Mouse (Mus musculus) adrenal gland, postnatal 10 days (tissue): ENCODE measurements at regions not wholly inside any gene's neighbourhood (a gene's known extent, or its start where the extent isn't known, plus 50 kb on each side); places are given as distances from the start of the nearest gene placed in this dataset.

ENCODE experiments used
- DNase-seq: peaks from one replicate; pipeline ENCODE4 v3.0.0; 2021; ENCODE audit warnings: mixed read lengths

DNA sequence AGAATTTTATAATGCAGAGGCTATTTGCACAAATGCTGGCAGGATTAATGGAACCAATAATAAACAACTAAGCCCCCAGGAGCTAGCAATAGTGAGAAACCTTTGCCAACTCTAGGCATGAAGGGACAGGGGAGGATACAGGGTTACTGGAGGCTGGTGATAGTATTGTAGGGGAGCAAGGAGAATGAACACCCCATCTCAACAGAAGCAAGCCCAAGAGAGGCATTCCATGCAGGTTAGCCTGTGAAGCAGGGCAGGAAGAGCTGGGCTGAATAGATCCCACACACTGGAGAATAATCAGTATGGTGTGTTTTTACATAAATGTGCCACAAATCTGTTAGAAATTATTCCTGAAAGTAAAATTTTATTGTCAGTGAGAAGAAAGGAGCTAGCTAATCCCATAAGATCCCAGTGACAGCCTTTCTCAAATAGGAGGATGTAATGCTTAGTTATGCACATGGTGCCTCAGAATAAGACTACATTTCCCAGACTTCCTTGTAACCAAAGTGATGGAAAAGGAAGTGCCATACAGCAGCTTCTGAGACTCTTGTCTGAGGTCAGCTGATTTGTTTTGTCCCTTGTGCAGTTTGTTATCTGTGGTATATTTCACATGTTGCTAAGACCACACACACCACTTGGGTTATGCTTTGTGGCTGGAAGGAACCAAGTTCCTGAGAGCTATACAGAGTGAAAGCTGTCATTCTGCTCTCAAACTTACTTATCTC is 111.1 kb downstream of the Ccdc71l start:
- no peak for DNase-seq

DNA sequence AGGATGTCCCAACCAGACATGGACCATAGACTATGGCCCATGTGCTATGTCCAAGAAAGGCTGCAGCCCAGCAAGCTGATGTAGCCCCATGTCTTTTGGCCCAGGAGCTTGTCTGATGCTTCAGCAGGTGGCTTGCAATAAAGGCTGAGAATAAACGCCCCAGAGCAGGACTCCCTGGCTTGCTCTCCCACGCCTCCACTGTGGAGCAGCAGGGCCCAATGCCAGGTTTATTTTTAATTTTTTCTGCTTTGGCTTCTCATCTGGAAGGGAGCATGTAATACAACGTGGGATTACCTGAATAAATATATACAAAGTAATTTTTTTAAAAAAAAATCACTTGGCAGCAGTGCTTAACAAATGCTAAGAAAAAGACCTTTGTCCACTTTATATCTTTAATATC is 125.7 kb downstream of the Ccdc71l start:
- no peak for DNase-seq

DNA sequence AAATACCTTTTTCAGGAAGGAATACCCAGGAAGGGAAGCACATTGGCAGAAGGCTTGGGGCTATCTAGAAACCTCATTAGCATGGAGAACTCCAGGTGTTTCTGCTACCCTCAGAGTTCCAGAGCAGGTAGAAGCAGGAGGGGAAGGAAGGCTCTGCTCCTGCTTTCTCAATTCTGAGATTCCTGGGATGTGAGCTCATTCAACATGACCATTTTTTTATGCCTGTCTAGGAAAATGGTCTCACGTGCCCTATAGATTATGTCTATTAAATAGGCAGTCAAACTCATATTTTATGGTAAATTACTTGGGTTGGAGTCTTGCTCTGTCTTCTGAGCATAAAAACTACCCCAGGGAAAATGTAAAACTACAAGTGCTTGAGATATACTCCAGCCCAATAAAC is 130.2 kb downstream of the Ccdc71l start:
- no peak for DNase-seq

DNA sequence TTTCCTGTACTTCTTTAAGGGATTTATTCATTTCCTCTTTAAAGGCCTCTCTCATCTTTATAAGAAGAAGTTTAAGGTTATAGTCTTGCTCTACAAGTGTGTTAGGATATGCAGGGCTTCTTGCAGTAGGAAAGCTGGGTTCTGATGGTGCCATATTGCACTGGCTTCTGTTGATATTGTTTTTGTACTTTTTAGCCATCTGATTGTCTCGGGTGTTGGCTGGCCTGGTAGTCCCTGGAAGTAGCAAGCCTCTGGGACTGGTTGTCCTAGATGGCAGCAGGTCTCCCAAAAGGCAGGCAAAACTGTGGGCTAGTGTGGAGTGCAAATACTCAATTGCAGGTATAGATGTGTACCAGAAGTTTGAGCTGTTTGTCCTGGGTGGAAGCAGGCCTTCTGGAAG is 147.1 kb downstream of the Ccdc71l start:
- no peak for DNase-seq

DNA sequence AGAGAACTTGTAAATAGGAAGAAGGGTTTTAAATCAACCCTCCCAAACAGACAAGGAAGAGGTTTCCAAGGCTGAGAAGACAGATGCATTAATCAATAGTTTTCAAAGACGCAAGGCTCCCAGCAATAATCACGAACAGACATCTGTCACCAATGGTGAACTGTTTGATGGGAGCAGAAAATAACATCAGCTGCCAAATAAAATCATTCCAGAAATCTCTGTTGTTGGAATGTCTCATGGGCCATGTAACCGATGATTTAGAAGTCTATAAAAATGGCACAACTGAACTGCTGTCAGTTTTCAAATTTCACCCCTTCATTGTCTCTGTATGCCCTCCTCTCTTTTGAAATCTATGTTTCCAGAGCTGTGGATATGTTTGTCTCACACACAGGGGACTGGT is 152.7 kb downstream of the Ccdc71l start:
- DNase-seq = no peak

DNA sequence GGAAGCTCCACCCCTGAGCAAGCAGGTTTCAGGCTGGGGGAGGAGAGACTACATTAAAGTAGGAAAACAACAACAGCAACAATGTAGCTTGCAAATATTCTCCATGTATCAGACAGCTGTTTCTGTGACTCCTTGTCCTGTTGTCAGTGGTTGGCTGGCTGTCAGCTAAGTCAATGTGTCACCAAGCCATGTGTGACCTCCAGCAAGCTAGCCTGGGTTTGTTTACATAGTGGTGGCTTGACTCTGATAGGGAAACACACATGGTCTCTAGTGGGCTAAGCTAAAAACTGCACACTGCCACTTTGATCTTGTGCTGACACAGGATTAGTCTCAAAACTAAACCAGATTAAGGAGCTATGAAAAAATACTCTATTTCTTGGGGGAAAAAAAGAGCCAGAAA is 155.1 kb downstream of the Ccdc71l start:
- peak; percentile 33 for DNase-seq

DNA sequence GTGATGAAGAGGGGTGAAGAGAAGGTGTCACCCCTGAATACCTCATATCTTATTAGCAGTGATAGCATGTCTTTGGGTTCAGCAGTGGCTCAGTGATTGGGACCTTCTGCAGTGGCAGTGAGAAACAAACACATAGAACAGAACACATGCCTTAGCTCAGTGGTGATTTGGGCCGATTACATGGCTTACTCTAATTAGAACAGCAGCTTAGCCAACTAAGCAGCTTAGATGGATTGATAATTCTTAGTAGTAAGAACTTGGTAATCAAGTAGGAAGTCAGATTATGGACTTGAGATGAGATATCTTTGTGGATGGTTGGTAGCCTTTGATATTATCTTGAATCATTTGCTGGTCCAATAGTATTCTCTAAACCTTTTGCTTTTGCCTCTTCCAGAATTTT is 167.0 kb downstream of the Ccdc71l start:
- DNase-seq = no peak

DNA sequence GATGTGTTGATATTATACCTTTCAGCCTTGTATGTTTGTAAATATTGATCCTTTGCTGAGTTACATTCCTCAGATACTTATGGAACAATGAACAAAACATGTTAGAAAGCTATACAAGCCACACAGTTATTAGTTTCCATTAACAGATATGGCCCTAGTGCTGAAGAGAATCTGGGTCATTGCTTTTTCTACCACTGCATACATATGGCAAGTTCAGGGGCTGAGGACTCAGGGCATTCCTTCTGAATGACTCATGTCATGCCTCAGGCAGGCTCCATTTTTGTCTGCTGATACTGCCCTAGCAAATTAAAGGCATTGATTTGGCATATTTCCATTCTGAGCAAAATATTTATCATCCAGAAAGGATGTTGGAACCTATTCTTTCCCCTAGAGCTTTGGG is 167.9 kb downstream of the Ccdc71l start:
- DNase-seq = no peak

DNA sequence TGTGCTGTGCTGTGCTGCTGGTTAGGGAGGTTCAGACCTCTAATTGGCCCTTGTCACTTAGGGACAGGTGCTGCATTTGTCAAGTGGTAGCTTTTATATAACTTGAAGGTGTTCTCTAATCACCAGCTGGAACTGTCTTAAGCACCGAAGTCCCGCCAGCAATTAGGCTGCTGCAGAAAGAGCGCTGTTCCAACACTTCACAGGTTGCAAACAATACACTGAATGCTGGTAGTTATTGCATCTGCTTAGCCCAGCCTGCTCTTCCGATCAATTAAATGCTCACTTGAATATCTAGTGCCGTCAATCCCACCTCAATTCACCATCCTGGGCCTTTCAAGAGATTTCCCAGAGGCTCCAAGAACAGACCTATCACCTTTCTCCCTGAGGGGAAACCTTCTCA is 175.3 kb downstream of the Ccdc71l start:
- no peak for DNase-seq

DNA sequence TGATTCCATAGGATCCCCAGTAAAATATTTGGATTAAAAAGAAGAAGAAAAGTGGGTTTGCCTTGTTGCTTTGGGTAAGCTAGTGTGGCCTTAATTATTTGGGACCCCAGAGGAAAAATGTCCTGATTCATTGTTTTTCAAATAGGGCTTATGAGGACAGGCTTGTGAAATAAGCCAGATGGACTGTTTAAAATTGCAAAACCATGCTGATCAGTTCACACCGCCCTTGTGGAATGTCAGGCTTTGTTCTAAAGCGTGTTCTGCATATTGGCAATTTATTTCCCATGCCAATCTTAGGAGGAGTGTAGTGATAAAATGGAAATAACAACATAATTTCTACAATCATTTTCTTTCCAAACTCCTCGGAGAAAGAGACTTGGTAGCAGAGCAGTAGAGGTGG is 189.3 kb downstream of the Ccdc71l start:
- DNase-seq = no peak

DNA sequence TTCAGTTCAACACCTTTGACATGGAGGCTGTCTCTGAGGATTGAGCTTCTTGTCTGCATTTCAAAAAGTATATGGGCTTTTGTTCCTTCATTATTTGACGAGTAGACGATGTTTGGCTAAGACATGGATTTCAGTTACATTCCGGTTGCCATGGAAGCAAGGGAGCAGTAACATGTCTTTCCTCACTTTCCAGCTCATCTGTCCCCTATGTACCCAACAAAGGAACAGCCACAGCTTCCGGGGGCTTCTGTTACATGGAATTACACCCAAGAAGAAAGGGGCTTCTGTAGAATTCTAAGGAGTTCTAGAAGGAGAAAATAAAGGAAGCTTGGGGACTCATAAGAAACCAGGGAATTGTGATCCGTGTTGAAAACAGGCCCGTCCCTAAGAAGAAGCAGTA is 202.8 kb downstream of the Ccdc71l start:
- no peak for DNase-seq

DNA sequence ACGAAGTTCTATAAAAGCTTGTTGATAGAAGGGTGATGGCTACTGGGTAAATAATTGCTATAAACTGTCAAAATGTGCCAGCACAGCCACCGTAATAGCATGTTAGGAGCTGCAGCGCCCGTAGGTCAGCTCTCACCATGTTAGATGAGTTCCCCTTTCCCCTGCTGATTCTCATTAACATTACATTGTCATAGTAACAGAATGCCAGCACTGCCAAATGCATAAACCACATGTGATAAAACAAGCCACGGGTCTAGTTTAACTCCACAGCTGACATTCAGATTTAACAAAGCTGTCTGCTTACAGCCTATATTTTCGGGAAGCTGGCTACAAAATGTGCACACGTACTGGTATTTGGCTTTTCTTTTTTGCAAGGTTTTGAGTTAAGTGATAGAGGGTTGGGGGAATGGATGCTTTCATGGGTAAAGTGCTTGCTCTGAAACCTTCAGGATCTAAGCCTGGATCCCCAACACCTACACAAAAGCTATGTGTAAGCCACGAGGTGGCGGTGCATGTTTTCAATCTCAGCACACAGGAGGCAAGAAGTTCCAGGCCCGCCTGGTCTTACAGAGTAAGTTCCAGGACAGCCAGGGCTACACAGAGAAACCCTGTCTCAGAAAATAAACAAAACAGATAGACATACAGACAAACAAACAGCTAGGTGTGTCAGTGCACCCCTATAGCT is 217.1 kb upstream of the Nampt start:
- no peak for DNase-seq

DNA sequence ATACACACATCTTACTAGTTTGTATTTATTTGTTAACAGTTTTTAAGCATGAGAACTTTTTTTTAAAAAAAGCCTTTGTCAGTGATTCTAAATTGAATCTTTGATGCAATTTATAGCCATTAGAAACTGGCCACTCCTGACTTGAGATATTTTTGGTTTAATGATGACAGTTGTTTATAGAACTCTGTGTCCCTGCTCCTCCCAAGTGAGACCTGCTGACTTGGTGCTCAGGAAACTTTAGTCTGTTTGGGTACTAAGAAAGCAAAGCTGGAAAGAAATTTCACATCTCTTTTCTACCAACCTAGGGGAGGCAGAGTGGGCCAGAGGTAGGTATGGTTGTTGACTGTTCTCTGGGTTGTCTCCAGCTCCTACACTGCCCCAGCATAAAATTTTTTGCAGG is 214.0 kb upstream of the Nampt start:
- DNase-seq = no peak

DNA sequence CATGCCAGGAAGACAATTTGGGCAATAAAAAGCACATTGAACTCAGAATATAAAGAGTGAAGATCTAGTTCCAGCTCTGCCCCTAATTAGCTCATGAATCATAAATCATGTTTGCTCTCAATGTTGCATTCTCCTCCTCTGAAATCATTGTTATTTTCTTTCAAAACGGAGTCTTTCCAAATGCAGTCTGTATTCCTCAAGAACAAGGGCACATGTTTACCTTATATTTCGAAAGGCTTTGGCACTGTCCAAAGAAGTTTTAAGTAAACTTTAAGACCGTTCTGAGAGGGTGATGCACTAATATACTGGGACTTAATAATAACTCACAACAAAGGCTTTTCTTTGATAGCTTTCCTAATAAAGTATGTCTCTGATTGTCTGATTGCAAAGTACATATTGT is 204.3 kb upstream of the Nampt start:
- DNase-seq = no peak

DNA sequence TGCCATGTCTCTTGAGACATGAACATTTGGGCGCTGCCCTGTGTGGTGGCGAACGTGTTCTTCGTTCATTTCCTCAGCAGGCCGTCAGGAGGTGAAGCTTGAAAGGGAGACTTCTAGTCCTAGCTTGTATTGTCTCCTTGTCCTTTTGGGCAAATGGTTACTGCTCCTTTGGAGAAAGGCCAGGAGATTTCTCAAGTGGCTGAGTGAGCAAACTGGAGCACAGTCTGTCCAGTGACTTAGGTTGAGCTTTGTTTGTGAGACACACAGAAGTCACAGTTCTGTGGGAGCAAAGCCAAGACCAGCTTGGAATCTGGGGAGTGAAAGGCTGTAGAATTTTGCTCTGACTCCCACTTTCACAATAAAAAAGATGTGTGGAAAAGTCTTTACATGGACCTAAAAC is 203.3 kb upstream of the Nampt start:
- peak; percentile 75 for DNase-seq

DNA sequence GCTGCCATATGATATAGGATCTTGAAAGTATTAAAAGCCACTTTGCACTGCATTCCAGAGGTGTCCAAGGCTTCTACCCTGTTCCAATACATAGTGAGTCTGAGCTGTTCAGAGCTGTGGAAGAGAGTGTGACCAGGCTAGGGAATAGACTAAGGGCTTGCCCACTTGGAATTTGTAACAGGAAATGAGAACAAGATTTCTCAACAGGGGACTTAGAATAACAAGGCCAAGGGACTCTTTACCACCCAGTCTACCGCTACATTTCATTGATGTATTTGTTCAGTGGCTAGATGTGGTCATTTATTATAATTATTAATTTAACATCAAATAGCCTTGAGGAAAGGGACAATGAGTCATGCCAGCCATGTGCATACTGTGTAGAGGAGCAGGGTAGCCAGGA is 202.3 kb upstream of the Nampt start:
- DNase-seq = no peak

DNA sequence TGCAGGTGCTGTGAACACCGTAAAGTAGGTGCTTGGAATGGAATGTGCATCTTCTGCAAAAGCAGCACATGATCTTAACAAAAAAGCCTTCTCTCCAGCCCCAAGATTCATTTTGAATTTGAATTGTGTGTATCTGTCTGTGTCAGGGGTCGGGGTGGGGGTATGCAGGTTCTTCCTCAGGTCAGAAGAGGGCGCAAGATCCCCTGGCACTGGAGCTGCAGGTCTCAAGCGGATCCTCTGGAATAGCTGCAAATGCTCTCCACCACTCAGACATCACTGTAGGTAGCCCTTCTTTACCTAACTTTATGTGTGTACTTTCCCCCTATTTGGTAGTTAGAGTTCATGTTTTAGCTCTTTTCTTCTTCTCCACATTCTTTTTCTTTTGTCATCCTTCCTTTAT is 199.5 kb upstream of the Nampt start:
- DNase-seq = no peak

DNA sequence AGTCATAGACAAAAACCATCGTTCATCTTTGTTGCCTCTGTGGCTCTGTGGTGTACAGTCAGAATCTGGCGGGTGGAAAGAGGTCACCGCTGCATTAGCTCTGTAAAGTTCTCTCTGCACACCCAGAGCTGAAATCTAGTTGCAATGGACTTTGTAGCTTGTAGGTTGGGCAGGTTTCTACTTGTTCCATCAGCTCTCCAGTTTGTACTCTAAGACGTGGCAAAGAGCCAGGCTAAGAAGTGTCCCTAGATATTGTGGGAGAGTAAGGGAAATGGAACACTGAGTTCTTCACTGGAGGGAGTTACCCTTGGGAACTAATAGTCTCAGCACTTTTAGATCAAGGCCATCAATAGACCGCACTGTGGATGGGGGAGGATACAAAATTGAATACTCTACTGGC is 197.6 kb upstream of the Nampt start:
- no peak for DNase-seq

DNA sequence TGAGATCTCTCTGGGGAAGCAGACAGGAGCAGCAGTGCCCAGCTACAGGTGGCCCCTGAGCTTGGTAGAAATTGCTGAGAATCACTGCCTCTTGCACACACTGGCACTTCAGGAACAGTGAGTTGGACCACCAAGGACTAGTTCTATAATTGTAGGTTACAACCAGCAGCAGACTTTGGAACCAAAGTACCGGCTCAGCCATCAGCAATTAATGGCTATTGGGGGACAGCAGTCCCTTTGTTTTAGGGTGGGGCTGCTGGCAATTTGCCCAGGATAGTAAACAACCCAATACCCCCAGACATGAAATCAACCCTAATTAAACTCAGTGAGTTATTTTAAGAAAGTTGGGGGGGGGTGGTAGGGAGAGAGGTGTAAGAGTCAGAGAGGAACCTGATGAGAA is 190.8 kb upstream of the Nampt start:
- DNase-seq = no peak

DNA sequence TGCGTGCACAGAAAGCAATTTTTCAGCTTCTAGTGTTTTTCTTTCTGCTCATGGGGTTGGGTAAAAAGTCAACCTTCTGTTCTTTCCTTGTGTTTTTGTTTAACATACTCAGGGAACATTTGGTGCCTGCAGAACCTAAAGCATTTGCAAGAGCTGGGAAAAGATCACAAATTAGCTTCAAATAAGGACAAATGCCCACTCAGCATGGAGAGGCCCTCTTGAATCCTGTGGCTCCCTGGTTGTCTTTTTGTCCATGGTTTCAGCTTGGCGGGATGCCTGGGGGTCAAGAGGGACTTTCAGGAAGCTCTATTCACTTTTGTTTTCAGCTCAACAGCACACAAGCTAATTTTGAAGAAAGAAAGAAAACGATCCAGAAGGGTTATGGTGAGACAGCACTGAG is 186.4 kb upstream of the Nampt start:
- no peak for DNase-seq

DNA sequence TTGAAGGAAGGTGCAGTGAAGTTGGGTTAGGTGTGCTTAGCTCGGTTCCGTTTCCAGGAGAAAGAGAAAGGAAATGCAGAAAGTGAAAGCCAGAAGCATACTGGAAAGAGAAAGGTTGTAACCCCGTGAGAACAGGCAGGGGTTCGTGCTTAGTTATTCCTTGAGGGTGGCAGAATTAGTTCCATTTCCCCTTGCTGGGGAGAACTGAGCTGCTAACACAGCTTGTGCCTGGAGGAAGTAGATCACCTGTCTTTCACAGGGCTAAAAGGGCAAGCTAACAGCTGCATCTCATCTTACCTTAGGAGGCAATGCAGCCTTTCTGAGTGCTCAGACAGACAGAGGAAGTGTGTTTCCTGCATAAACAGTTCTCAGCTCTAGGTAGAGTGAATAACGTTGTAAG is 184.3 kb upstream of the Nampt start:
- no peak for DNase-seq

DNA sequence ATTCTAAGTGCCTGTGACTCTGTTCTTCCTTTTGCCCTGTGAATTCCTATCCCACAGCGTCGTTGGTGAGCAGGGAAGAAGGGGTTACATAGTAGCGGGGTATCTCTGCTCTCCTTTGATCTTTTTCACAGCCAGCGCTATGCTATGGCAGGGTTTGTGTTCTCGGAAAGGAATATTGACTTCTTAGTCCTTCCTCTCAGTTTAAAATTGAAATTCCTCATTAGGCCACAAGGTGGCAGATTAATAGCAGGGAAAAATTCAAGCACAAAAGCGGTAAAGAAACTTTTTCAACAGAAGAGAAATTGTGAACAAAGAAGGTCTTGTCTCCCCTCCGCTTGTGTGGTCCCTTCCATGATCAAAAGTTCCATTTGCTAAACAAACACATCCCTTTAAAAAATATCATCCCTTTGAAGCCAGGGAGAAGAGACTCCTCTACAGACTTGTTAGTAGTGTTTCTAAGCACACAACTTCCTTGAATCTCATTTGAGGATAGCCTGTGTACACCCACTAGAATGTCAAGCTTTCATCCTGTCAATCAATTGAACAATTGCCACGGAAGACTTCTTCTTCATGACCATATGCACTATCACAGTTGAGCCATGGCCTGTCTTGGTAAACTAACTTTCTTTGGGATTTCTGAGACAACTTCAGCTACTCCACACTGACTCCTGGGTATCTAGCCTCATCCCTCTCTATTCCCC is 181.8 kb upstream of the Nampt start:
- DNase-seq = no peak

DNA sequence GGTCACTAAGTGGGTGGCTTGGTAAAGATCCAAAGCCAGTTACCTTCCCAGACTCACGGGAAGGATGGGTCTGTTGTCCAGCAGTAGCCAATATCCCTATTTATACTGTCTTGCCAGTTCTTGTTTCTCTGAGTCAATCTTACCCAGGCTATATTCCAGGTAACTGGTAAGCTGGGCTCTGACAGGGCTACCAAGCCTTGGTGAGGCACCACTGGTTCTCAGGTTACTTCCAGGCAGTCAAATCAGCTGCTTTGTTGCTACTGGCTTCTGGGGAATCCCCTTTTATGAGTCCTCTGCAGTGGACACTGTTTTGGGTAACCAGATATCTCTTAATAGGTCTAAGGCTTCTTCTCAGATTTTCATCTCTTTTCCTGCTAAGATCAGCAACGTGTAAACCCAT is 178.8 kb upstream of the Nampt start:
- DNase-seq = no peak

DNA sequence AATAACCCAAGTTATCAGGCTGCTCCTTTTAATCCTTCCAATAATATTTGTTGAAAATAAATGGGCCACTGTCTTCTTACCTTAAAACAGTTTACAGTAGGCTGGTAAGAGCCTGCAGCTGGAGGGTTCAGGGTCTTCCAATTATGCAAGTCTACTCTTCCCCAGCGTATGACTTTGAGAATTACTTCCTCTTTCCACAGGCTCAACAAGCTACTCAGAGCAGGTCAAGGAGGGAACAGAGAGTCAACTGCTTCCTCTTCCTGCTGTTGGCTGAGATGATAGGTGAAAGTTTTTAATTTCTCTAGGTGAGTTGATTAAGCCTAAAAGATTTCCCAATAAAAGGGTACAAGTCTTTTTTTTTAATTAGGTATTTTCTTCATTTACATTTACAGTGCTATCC is 176.9 kb upstream of the Nampt start:
- no peak for DNase-seq
